Mouse (Mus musculus) forebrain, embryonic 14.5 days (tissue): Measurements from ENCODE around the gene Col25a1. TPM values are rescaled to one million over a fixed set of nuclear protein-coding genes. Genes with fewer than 3 reads are reported as not detected.
A peak's percentile ranks its signal among the peaks of the same experiment; 100 is the strongest.

Experiments
- ATAC-seq: fragments of 200-750 bp; cut with Nextera tagmentation; 2 replicates; pipeline ENCODE4 v1.8.0; 2017; ENCODE audit warnings: mild to moderate bottlenecking, moderate library complexity
- DNase-seq: peaks from one replicate; pipeline ENCODE4 v3.0.0-alpha.2; 2015; ENCODE audit warnings: low spot score
- H3K27ac ChIP-seq: fragments of 300-500 bp; sonication (generic); 2 replicates; pipeline ENCODE4 v1.5.1; 2014; ENCODE audit warnings: low read depth, mild to moderate bottlenecking, control low read depth, low read length, moderate library complexity
- H3K27me3 ChIP-seq: fragments of 300-500 bp; sonication (generic); replicated peaks from 2 replicates; pipeline ENCODE4 v1.6.1; 2014; ENCODE audit warnings: low read length, control low read depth, mixed read lengths; ENCODE audit not compliant: control insufficient read depth, insufficient read depth
- H3K36me3 ChIP-seq: fragments of 300-500 bp; sonication (generic); 2 replicates; pipeline ENCODE4 v1.6.1; 2014; ENCODE audit warnings: low read length, control low read depth; ENCODE audit not compliant: control insufficient read depth, insufficient read depth
- H3K4me1 ChIP-seq: fragments of 300-500 bp; sonication (generic); 2 replicates; pipeline ENCODE4 v1.6.1; 2014; ENCODE audit warnings: antibody characterized with exemption, low read length, control low read depth; ENCODE audit not compliant: control insufficient read depth, insufficient read depth
- H3K4me2 ChIP-seq: fragments of 300-500 bp; sonication (generic); 2 replicates; pipeline ENCODE4 v1.6.1; 2014; ENCODE audit warnings: mild to moderate bottlenecking, control low read depth, low read length
- H3K4me3 ChIP-seq: fragments of 300-500 bp; sonication (generic); 2 replicates; pipeline ENCODE4 v1.5.1; 2014; ENCODE audit warnings: low read depth, low read length, control low read depth
- H3K9ac ChIP-seq: fragments of 300-500 bp; sonication (generic); 2 replicates; pipeline ENCODE4 v1.6.1; 2014; ENCODE audit warnings: mild to moderate bottlenecking, low read length, control low read depth, moderate library complexity
- H3K9me3 ChIP-seq: fragments of 300-500 bp; sonication (generic); replicated peaks from 2 replicates; pipeline ENCODE4 v1.6.1; 2016; ENCODE audit warnings: low read length, control low read depth, mixed read lengths; ENCODE audit not compliant: control insufficient read depth
- WGBS: fragments of 180-500 bp; shearing (Covaris S2); extraction: QIAGEN DNeasy Blood & Tissue Kit; methylation state at CpG from one replicate; pipeline ENCODE4 v1.1.7; 2014; 5-methylcytosine and 5-hydroxymethylcytosine counted together
- polyA plus RNA-seq: library from polyadenylated mRNA; unstranded; fragments of >200 nt; fragmentation: Nextera tagmentation; extraction: Ambion mirVana; gene quantifications from 2 replicates; pipeline ENCODE4 v1.2.1, GENCODE M21; 2014

Gene Col25a1
- polyA plus RNA-seq, 1 experiment from 2014 or later: 2.5 TPM

DNA sequence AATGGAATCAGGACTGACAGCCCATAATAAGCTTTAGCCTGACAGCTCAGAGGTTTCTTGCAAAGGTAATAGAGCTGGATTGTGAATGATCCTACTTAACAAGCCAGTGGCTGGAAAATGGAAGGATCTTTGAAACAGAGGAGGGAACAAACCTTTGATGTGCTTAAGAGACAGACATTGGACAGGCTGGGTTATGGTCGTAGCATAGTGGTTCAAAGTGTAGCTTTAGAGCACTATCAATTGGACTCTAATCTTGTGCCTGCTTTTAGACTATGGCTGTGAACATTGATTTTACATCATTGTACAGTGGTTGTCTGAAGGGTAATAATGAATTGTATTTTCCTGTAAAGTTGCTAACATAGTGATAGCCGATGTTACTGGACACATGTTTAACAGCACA lies 86.4 kb downstream of the Col25a1 start:
- no peak overlapping the region for H3K9ac ChIP-seq
- no peak overlapping the region for H3K27ac ChIP-seq
- no peak overlapping the region for H3K4me3 ChIP-seq
- H3K4me2 ChIP-seq: no peak overlapping the region
- 85% methylated on average over 2 of the region's 2 CpGs for WGBS
- no peaks in the 10 kb centered on the region for H3K27me3 ChIP-seq
- ATAC-seq: no peak
- H3K36me3 ChIP-seq: no peaks in the 10 kb centered on the region
- no peaks in the 10 kb centered on the region for H3K9me3 ChIP-seq
- H3K4me1 ChIP-seq: no peaks in the 10 kb centered on the region
- peak; percentile 2 for DNase-seq

DNA sequence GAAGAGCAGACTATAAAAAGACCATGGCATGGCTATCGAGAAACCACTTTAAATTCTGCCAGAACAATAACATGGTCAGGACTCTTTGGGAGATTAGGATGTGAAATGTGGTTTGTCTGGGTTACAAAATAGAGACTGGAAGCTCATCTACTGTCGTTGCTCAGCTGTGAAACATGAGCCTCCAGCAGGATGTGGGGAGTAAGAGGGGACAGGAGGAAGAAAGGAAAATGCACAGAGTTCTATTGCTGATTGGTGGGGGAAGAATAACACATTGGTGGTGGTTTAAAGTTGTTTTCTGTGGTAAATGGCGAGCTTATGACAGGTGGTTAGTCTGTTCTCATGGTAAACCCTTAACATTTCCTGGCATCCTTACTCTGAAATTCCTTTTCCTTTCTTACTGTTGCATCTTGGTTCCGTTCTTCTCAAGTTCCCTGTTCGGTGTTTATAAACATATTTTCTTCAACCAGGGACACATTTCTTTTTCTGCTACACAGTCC lies 87.0 kb downstream of the Col25a1 start:
- 72% methylated on average over 5 of the region's 5 CpGs for WGBS
- ATAC-seq: no peak

DNA sequence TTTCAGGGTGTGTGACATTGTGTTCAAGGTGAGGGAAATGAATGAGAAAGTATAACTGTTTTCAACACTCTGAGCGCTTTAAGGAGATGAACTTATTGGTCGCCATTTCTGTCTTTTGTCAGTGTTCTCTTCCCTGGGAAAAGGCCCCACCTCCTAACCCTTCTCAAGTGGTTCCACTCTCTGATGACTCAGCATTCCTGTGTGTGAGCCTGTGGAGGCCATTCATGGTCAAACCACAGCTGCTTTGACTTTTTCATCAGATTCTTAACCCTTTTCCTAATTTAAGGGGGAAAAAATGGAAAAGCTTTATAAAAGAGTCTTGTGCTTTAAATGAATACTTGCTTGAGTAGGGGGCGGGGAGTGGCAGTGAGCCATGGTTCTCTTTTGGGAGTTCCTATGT lies 89.5 kb downstream of the Col25a1 start:
- Histone ChIP-seq H3K36me3 (no peaks in the 10 kb centered on the region), H3K9ac (no peak overlapping the region), H3K9me3 (no peaks in the 10 kb centered on the region), H3K4me1 (no peaks in the 10 kb centered on the region), H3K27me3 (no peaks in the 10 kb centered on the region), H3K27ac (no peak overlapping the region), H3K4me3 (no peak overlapping the region), H3K4me2 (no peak overlapping the region)
- ATAC-seq (no peak), DNase-seq (no peak)
- 94% methylated on average over 3 of the region's 3 CpGs for WGBS

More for the DNA sequence above, 87.0 kb downstream of the Col25a1 start:
- no peaks in the 10 kb centered on the region for H3K36me3 ChIP-seq
- H3K4me2 ChIP-seq: no peak overlapping the region
- H3K9me3 ChIP-seq: no peaks in the 10 kb centered on the region
- H3K9ac ChIP-seq: no peak overlapping the region
- H3K4me3 ChIP-seq: no peak overlapping the region
- no peaks in the 10 kb centered on the region for H3K27me3 ChIP-seq
- H3K27ac ChIP-seq: no peak overlapping the region
- no peak for DNase-seq
- H3K4me1 ChIP-seq: no peaks in the 10 kb centered on the region

DNA sequence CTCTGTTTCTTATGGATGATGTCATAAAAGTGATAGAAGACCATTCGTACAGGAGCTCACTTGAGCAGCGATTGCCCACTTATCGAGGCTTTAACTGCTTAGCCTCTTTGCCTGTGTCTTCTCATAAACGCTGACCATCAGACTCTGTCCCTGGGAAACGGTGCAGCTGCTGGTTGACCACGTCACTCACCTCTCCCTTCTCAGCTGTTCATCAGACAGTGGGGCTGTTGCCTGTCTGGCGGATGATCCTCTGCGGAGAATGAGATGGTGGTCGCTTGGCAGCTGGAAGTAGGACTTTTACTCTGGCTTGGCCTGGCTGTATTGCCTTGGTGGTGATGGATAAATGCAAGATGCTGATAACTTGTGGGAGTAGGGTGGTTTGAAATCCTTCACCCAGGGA lies 96.9 kb downstream of the Col25a1 start:
- no peaks in the 10 kb centered on the region for H3K27me3 ChIP-seq
- DNase-seq: no peak
- no peaks in the 10 kb centered on the region for H3K4me1 ChIP-seq
- ATAC-seq: no peak
- 92% methylated on average over 9 of the region's 9 CpGs for WGBS
- H3K4me3 ChIP-seq: no peak overlapping the region
- no peak overlapping the region for H3K27ac ChIP-seq
- H3K4me2 ChIP-seq: no peak overlapping the region
- no peak overlapping the region for H3K9ac ChIP-seq
- H3K36me3 ChIP-seq: no peaks in the 10 kb centered on the region
- H3K9me3 ChIP-seq: no peaks in the 10 kb centered on the region

DNA sequence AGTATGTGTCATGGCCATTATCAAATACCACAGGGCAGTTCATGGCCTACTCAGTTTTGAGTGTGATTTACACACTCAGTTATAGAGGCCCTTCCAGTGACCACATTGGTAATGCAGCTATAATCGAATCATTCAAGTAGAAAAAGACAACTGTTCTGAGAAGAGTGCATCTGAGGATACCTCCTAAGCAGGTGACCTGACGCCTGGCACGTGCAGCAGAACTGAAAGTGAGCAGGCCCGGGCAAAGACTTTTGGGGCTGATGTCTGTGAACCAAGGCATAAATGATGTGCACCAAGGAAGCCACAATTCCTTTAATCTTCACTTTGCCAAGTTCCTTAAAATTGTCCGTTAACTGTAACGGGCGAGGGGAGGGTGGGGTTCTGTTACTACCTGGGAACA lies 101.6 kb downstream of the Col25a1 start:
- 92% methylated on average over 7 of the region's 7 CpGs for WGBS
- no peaks in the 10 kb centered on the region for H3K4me1 ChIP-seq
- no peak overlapping the region for H3K9ac ChIP-seq
- no peak overlapping the region for H3K4me2 ChIP-seq
- no peaks in the 10 kb centered on the region for H3K27me3 ChIP-seq
- H3K9me3 ChIP-seq: no peaks in the 10 kb centered on the region
- H3K27ac ChIP-seq: no peak overlapping the region
- no peak for ATAC-seq
- DNase-seq: no peak
- no peaks in the 10 kb centered on the region for H3K36me3 ChIP-seq
- no peak overlapping the region for H3K4me3 ChIP-seq

DNA sequence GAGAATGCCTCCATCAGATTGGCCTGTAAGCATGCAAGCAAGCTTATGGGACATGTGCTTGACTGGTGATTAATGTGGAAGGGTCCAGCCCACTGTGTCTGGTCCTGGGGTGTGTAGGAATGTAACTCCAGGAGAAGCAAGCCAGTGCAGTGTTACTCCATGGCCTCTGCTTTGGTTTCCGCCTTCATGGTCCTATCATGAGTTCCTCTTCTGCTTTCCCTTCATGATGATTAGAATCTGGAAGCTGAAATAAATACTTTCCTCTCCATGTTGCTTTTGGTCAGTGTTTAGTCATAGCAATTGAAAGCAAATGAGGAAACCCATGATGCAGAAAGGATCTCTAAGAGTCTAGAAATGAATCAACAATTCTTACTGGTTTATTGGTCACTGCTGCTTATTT lies 103.9 kb downstream of the Col25a1 start:
- H3K4me3 ChIP-seq: no peak overlapping the region
- H3K36me3 ChIP-seq: no peaks in the 10 kb centered on the region
- 100% methylated on average over 1 of the region's 1 CpGs for WGBS
- H3K4me1 ChIP-seq: no peaks in the 10 kb centered on the region
- DNase-seq: no peak
- H3K9me3 ChIP-seq: no peaks in the 10 kb centered on the region
- H3K27me3 ChIP-seq: no peaks in the 10 kb centered on the region
- no peak overlapping the region for H3K4me2 ChIP-seq
- no peak overlapping the region for H3K9ac ChIP-seq
- no peak for ATAC-seq
- H3K27ac ChIP-seq: no peak overlapping the region

DNA sequence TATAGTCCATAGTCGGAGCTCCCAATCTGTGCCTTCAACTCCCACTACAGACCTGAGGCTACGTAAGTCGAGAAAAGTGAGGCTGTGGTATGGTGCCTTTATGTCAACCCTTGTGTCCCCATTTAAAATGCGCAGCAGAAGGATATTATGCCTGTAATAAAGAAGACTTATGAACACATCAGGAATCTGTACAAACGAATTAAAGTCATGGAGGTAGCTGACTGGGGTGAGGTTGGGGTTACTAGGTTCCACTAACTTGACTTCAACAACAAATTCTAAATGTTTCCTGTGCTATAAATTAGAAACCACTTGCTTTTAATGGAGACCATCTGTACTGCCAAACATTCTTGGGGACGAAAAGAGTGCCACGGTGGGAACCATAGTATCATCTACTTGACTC lies 104.8 kb downstream of the Col25a1 start:
- Histone ChIP-seq H3K9ac (no peak overlapping the region), H3K4me1 (no peaks in the 10 kb centered on the region)

DNA sequence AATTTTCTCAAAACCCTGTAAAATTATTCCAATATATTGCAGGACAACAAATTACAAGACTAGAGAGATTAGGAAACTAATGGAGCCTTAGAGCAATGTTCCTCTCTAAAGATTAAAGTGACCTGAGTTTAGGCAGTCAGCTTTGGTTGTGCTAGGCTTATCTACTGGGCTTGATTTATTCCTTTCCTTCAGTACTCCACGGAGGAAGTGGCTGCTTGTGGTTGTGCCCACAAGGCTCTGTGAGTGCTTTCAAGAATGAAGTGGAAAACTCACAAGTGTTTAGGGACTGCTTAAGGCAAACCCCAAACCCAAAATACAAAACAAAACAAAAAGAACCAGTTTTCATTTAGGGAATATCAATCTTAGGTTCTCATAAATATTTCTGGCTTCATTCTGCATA lies 106.6 kb downstream of the Col25a1 start:
- no peaks in the 10 kb centered on the region for H3K4me1 ChIP-seq
- no peak for DNase-seq
- no peak for ATAC-seq
- H3K4me3 ChIP-seq: no peak overlapping the region
- H3K27ac ChIP-seq: no peak overlapping the region
- no peaks in the 10 kb centered on the region for H3K36me3 ChIP-seq
- no peaks in the 10 kb centered on the region for H3K27me3 ChIP-seq
- WGBS: 70% methylated on average over 1 of the region's 1 CpGs
- no peak overlapping the region for H3K4me2 ChIP-seq
- no peaks in the 10 kb centered on the region for H3K9me3 ChIP-seq
- no peak overlapping the region for H3K9ac ChIP-seq

More for the DNA sequence above, 104.8 kb downstream of the Col25a1 start:
- 89% methylated on average over 7 of the region's 7 CpGs for WGBS
- no peaks in the 10 kb centered on the region for H3K27me3 ChIP-seq
- no peak overlapping the region for H3K4me3 ChIP-seq
- DNase-seq (no peak), ATAC-seq (no peak)
- no peak overlapping the region for H3K27ac ChIP-seq
- H3K36me3 ChIP-seq: no peaks in the 10 kb centered on the region
- no peaks in the 10 kb centered on the region for H3K9me3 ChIP-seq
- no peak overlapping the region for H3K4me2 ChIP-seq

DNA sequence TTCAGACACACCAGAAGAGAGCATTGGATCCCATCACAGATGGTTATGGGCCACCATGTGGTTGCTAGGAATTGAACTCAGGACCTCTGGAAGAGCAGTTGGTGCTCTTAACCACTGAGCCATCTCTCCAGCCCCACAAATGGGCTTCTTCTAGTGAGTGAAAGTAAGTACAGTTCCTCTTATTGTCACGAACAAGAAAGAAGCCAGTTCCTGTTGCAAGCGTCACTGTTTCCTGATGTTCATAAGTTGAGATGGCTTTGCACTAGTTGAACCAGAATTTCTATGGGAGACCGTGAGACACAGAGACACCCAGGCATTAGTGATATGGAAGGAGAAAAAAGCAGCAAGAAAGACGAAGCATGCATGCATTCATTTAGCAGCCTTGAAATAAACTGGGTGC lies 110.6 kb downstream of the Col25a1 start:
- 93% methylated on average over 4 of the region's 4 CpGs for WGBS
- Histone ChIP-seq H3K27ac (no peak overlapping the region), H3K36me3 (no peaks in the 10 kb centered on the region), H3K9me3 (no peaks in the 10 kb centered on the region), H3K4me1 (no peaks in the 10 kb centered on the region), H3K4me2 (no peak overlapping the region), H3K4me3 (no peak overlapping the region), H3K27me3 (no peaks in the 10 kb centered on the region), H3K9ac (no peak overlapping the region)
- ATAC-seq: no peak
- DNase-seq: no peak
